Mouse (Mus musculus) megakaryocyte-erythroid progenitor cell, adult 5-6 weeks (primary cell): Measurements from ENCODE around the gene Rom1. TPM values are rescaled to one million over a fixed set of nuclear protein-coding genes. Genes with fewer than 3 reads are reported as not detected.
A peak's percentile ranks its signal among the peaks of the same experiment; 100 is the strongest.
"Not testable (repeated sequence)": the region's sequence is repeated elsewhere in the genome, so short reads cannot be mapped to it uniquely, and the experiment has no call there.

Experiments
- ATAC-seq: replicated peaks from 2 replicates; pipeline ENCODE4 v1.8.0; 2016; ENCODE audit warnings: mild to moderate bottlenecking, inconsistent platforms; ENCODE audit not compliant: severe bottlenecking, poor library complexity, low FRiP score, low TSS enrichment
- total RNA-seq, 2 experiments: library from RNA; stranded (forward) in 1 of 2; stranded (reverse) in 1 of 2; fragments of 200-1000, 215-1000 nt in 1 of 2; fragments of >200 nt in 1 of 2; fragmentation: Nextera tagmentation in 1 of 2; gene quantifications; 2 replicates each; pipeline ENCODE4 v1.2.3; 2014 to 2017

Rom1 gene
- total RNA-seq, 2 experiments from 2014 or later: 0.75 to 6.2 TPM

DNA sequence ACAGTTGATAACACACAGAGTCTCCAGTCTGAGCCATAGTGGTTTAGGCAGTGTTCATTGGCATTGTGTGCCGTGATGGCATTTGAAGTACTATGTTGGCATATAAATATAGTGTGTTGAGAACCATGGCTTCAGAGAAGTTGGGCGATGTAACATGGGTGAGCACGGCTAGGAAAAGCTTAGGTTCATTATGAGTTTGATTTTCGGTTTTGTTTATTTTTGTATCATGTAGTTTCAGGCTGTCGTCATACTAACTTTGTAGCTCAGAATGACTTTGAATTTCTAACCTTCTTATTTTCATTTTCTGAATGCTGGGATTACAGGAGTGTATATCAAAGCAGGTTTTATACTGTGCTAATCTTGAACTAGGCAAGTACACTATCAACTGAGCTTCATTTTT, 25.7 kb downstream of the Rom1 start:
- ATAC-seq: no peak

DNA sequence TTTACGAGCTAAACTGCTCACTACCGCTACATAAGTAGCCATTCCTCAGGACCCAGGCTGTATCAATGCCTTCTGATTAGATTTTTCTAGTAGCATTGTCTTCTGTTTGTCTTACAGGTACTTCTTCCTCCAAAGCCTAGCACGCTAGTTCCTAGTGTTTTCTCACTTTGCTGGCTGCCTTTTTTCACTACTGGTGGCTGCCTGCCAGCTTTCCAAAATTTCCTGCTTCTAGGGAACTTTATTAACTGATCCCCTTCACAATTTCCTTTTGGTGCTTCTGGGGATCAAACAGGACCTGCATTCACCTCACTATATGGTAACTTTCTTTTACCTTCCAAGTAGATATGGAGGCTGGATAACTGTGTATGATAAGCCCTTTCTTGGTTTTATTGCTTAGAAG, 30.1 kb downstream of the Rom1 start:
- ATAC-seq: no peak

DNA sequence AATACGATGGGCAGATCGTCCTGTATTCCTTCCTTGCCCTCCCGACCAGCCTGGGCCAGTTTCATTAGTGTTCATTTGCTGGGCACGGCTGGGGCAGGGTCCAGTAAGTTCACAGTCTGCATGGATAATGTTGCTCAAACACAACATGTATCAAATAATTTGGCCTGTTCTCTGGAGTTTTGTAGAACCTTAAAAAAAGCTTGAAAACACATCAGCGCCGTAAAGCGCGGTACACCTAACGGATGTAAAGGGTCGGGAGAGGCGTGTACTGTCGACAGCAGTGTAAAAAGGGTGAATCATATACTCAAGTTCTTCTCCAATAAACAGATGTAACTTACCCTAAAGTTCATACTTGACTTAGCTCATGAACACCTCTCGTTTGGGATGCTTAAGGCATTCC, 30.6 kb downstream of the Rom1 start:
- ATAC-seq: no peak

DNA sequence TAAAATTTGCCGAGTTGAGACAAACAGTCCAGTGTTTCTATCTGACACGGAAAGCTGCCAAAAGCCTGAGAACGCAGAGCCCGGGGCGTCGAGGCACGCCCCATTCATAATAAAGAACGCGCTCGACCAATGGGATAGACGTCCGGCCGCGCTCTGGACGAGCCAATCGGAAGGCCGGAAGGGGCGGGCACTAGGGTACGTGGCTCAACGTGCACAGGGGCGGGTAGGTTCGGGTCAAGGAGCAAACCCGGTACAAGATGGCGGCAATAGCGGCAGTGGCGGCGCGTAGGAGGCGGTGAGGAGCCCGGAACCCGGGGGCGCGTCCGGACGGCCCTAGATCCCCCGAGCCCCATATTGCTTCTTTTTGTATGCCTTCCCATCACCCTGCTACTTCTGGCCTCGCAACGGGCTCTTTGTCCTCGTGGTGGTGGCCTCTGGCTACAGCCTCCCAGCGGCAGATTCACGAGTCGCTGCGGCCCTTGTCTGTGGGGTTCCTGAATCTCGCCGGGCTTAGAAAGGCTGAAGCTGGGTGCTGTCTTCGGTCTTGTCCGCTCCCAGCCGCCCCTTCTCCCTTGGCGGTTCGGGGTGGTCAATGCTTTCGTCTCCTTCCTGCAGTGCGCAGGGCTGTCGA, 31.2 kb downstream of the Rom1 start, which contains the start of gene Ganab:
TSS of gene Ganab (plus strand) at position 207 of the 631 bp plus-strand sequence.
- ATAC-seq: peak; percentile 97

DNA sequence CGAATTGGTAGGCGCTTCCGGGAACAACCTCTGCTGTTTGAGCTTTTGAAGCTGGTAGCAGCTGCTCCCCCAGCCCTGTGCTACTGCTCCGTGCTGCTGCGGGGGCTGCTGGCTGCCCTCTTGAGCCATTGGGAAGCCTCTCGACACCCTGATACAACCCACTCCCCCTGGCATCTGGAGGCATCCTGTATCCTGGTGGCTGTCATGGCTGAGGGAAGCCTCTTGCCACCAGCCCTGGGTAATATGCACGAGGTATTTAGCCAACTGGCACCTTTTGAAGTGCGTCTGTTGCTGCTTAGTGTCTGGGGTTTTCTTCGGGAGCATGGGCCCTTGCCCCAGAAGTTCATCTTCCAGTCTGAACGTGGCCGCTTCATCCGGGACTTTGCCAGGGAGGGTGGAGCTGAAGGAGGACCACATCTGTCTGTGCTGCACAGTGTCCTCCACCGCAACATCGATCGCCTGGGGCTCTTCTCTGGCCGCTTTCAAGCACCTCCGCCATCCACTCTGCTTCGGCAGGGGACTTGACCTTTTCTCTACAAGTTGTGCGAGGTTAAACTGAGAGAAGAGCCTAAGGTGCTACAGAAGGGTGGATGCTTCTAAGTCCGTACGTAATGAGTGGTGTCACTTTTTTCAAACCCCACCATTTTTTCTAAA, 31.8 kb downstream of the Rom1 start:
- peak; percentile 13; the same call in 1 of the 2 replicates for ATAC-seq

DNA sequence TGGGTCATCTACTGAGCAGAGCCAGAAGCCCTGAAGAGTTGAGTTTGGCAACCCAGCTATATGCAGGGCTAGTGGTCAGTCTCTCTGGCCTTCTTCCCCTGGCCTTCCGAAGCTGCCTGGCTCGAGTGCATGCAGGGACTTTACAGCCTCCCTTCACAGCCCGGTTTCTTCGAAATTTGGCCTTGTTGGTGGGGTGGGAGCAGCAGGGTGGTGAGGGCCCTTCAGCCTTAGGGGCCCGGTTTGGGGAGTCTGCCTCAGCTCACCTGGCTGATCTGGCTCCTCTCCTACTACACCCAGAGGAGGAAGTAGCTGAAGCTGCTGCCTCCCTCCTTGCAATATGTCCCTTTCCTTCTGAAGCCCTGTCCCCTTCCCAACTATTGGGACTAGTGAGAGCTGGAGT, 32.9 kb downstream of the Rom1 start:
- ATAC-seq: not testable (repeated sequence)

DNA sequence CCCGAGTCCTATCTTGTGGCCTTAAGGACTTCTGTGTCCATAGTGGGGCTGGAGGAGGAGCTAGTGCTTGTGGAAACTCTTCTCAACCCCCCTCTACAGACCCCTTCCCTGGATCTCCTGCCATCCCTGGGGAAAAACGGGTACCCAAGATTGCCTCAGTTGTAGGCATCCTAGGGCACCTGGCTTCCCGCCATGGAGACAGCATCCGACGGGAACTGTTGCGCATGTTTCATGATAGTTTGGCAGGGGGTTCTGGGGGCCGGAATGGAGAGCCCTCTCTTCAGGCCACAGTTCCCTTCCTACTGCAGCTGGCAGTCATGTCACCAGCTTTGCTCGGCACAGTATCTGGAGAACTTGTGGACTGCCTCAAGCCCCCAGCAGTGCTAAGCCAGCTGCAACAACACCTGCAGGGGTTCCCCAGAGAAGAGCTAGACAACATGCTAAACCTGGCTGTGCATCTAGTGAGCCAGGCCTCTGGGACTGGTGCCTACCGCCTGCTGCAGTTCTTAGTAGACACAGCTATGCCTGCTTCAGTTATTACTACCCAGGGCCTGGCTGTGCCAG, 33.7 kb downstream of the Rom1 start:
- no peak for ATAC-seq

DNA sequence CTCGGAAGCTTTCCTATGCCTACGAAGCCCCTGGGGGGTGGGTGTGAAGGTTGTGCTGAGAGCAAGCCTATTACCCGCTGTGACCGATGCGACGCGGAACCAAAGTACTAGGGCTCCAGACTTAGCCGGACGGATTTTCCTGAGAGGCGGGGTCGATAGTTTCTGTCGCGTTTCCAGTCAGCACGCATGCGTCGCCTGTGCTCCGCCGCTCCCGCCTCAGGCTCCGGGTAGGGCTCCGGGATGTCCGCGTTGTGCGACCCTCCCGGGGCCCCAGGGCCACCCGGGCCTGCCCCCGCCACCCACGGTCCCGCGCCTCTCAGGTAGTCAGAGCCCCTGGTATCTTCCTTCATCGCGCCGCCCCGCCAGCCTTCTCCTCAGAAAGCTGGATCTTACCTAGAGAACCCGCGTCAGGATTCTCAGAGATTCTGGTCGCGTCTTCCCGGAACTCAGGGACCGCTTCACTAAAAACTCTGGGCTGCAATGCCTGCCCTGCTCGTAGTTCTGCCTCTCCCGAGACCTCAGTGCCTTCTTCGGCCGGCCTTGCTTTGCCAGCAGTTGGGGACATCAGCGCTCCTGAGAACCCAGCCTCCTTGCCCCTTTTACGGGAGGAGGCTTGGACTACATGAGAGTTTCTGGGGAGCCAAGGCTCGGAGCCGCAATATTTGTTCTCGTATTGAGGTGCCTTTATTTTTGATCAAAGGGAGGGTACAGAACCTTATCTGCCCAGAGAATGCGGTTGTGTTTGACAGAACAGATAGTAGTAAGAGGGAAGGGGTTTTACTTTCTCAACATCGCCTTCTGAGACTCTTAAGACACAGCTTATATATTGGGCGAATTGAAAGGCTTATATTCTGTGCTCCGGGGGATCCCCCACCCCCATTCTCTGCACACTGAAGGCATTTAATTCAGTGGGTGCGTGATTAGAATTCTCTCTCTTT, 36.1 kb downstream of the Rom1 start, which contains the start of gene Ints5:
TSS of gene Ints5 (plus strand) at position 177 of the 938 bp plus-strand sequence.
- peak; percentile 36 for ATAC-seq

DNA sequence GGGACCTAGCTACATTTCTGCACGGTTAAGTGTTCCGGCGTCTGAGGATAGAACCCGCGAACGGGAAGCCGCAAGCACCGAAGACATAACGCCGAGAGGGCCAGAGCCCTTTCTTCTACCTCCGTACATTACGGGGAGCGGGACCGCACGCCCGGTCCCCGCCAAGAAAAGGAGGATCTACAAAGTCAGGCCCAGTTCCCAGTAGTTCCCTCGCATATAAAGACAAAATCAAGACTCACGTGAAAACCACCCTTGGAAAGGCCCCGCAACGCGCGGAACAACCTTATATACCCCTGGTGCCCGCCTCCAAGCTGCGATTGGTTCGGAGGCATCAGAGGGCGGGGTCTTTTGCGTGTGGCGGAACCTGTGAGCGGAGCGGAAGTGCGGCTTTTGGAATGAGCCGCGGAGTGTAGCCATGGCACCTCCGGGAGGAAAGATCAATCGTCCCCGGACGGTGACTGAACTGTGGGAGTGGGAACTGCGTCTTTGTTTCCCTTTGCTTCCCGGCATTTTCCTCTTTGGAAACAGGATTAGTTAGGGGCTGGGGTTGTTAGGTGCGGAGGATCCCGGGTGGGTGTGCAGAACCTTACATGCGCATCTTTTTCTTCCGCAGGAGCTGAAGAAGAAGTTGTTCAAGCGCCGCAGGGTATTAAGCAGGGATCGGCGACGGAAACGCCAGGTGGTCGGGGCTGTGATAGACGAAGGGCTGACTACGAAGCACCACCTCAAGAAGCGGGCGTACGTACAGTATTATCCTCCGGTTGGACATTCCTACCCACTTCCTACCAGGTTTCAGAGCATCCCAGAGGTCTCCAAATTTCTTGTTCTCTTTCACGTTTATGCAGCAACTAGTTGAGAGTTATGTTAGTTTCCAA, 40.4 kb downstream of the Rom1 start, which contains the start of the genes 1810009A15Rik and Gm49416:
TSS of gene 1810009A15Rik (plus strand) at position 343 of the 875 bp plus-strand sequence.
TSS of gene Gm49416 (plus strand) at position 416 of the 875 bp plus-strand sequence.
- peak; percentile 87 for ATAC-seq

DNA sequence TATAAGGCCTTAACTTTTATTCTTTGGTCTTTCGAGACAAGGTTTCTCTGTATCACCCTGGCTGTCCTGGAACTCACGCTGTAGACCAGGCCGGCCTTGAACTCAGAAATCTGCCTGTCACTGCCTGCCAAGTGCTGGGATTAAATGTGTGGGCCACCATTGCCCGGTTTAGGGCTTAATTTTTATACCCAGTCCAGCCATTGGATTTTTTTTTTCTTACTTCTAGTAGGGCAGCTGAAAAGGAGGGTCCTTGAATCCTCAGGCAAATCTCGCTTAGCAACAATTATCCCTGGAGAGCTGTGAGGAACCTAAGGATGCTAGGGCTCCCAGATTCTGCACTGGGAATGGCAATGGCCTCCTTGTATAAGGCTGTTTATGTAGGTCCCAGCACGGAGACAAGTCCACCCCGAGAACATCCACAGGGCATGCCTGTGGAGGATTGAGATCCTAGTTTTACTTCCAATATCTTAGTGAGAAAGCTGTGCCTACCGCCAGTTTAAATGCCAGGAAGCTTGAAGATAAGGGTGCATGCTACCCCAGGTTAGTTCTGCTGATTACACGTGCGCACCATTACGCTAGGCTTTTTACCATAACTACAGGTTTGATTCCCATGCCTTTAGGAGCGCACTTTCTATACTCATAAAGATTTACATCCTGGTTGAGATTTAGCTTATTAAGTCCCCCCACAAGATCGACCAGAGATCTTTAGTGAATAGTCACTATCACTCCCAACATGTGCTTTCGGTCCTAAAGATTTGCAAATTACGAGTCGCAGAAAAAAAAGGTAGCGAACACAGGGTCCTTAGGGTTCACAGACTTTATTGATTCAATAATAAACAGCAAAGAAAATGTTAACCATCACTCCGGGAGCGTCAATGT, 41.3 kb downstream of the Rom1 start:
- ATAC-seq: peak; percentile 34

DNA sequence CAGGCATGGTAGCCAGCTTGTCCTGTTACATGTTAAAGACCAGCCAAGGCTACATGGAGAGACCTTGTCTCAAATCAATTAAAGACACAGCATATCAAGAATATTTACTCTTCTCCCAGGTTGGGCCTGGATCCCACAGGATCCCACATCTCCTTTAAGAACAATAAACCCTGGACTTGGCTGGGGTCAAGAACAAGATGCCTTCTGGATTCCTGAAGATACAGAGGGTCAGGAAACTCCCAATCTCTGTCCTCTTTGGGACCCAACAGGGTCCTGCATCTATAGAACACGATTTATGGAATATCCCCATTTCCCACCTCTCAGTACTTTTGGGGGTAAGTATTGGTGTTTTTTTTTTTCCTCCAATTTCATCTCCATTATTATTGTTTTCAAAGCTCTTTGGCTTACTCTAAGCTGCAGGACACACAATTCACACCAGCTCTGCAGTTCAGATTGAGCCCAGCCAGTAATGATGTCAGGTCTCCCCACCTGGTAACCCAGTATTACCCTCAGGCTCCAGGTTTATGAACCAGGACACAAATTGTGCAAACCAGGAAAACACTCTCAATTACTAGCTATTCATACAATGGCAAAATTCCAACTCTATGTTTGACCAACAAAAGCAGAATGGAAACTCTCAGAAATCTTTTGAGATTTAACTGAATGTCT, 42.1 kb downstream of the Rom1 start:
- no peak for ATAC-seq

DNA sequence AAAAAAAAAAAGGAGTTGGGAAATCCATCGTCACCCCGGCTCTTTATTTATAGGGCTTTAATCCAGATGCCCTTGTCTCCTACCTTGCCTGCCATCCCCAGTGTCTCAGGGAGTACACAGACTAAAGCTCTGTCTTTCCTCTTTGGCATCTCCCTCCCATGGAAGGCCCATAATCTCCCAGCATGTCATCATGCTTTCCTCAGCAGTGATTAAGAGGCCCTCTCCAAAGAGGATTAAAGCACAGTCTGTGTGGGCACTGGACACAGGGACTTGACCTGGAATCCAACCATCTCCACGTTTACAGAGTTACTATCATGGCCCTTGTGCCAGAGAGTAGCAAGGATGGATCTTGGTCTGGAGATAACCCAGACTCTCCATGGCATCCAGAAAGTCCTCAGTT, 45.5 kb downstream of the Rom1 start, which contains the start of the genes Lbhd1 and Gm49403:
TSS of gene Lbhd1 (plus strand) at position 117 of the 400 bp plus-strand sequence.
TSS of gene Gm49403 (plus strand) at position 315 of the 400 bp plus-strand sequence.
- ATAC-seq: no peak

DNA sequence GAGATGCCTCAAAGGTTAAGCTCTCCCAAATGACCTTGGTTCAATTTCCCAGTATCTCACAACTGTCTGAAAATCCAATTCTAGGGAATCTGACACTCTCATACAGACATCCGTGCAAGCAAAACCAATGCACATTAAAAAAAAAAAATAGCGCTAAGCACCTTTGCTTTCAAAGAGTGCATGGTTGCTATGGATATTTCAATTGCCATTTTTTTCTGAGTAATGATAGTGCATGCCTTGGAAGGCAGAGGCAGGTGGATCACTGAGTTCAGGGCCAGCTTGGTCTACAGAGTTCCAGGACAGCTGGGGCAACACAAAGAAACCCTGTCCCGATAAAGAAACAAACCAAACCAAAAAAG, 48.1 kb downstream of the Rom1 start:
- ATAC-seq: peak; percentile 28; the same call in 1 of the 2 replicates

DNA sequence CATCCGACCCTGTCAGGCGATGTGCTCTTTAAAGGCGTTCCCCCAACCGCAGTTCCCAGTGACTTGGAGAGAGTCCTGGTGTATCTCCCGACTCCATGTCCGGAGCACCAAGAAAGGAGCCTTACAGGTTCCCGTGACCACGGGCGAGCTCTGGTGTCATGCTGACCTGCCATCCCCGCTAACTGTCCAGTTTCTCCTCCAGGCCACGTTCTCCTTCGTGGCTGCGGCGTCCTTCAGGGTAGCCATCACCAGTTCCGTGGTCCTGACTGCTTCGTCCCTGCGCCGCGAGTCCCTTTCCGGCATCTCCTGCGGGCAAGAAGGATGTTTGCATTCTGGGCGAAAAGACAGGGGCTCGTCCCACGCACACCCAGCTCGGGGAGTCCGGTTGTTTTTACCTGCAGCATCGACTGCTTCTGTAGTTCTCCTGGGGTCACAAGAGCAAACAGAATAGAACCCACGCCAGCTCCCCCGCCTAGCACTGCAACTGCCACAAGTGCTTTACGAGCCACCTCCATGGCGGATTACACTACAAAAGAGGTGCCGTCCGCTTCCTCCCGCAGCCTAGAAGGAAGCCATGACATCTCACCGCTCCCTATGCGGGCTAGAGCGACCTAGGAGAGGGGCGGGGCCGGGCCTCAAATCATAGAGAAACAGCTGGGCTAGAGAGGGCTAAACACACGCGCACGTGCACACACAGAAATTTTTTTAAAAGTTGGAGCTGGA, 48.7 kb downstream of the Rom1 start, which contains the start of gene Uqcc3:
TSS of gene Uqcc3 (minus strand) at position 613 of the 723 bp plus-strand sequence.
- ATAC-seq: peak; percentile 98
